ENCODE assay signal across 10 mouse cellular contexts in the genomic region with DNA sequence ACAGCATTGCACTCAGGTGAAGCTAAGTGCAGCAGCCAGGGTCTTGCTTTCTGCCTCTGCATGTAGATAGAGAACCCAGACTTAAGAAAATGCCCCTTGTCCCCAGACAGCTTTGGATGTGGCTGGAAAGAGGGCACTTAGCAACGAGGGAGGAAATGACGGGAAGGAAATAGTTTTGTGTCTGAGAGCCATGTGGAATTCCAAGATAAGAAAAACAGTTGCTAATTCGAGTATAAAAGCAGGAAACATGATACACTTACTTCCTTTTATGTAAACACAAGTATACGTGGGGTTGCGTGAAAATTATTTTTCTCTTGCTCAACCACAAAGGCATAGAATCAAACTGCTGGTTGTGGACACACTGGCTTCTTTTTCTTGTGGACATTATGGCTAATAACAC. TPM values are rescaled to one million over a fixed set of nuclear protein-coding genes. Genes with fewer than 3 reads are reported as not detected.
A peak's percentile ranks its signal among the peaks of the same experiment; 100 is the strongest.
DNase-seq lines count a peak whose midpoint lies in the region; ATAC-seq and TF ChIP-seq lines count a peak whose summit lies in the region.
"Had no signal": no experiment of that assay in that cellular context is flagged by ENCODE, and none has a peak within 500 bp of the region (broad histone marks: within the 10 kb centered on the region; RNA-seq: fewer than 3 reads in every experiment).

A gene (plus strand): TSS at position 312 of the 400 bp plus-strand sequence.

- no peak for TF ChIP-seq CTCF in liver, adult 2 months (IDR thresholded peaks at IDR 0.05; ENCODE audit: low read depth, low read length)

- peak within 1 kb of the TSS; percentile 29 for H3K27ac ChIP-seq in liver, adult 2 months (replicated peaks; ENCODE audit: insufficient read depth, low read depth, low read length)
- H3K27ac ChIP-seq in heart, embryonic 10.5 days, result peak within 1 kb of the TSS; percentile 57; the same call in 1 of the 2 replicates
- no peak within 1 kb of the TSS for H3K27ac ChIP-seq in stomach, embryonic 16.5 days (ENCODE audit: low read length)
- H3K27ac ChIP-seq: limb, embryonic 12.5 days had no signal

- WGBS in liver, adult 2 months, result 40% methylated on average over 5 of the region's 5 CpGs
- 20% methylated on average over 5 of the region's 5 CpGs for WGBS in heart, embryonic 10.5 days
- WGBS in stomach, embryonic 16.5 days, result 10% methylated on average over 5 of the region's 5 CpGs

- no peaks in the 10 kb centered on the region for H3K79me2 ChIP-seq in liver, adult 2 months (ENCODE audit: control insufficient read depth, insufficient read depth, low read length)

- TF ChIP-seq POLR2A in liver, adult 2 months (IDR thresholded peaks at IDR 0.05; ENCODE audit: extremely low read depth, insufficient read depth, low read length), result no peak

- no peak within 1 kb of the TSS for H3K4me2 ChIP-seq in stomach, embryonic 16.5 days (ENCODE audit: low read depth, low read length)
- H3K4me2 ChIP-seq: limb, embryonic 12.5 days had no signal

- H3K9ac ChIP-seq in liver, adult 2 months (ENCODE audit: low read depth, low read length), result no peak within 1 kb of the TSS; the same call in 1 of the 2 replicates
- H3K9ac ChIP-seq in stomach, embryonic 16.5 days (ENCODE audit: low read length), result no peak within 1 kb of the TSS
- H3K9ac ChIP-seq: forebrain, postnatal 0 days; limb, embryonic 12.5 days had no signal

- ATAC-seq in stomach, embryonic 16.5 days (ENCODE audit: insufficient read depth, low FRiP score), result no peak
- ATAC-seq in inflammation-experienced regulatory T-cells, adult 6 months, result no peak
- ATAC-seq: forebrain, postnatal 0 days had no signal

- no peaks in the 10 kb centered on the region for H3K36me3 ChIP-seq in liver, adult 2 months (ENCODE audit: control insufficient read depth, insufficient read depth, low read length)
- no peaks in the 10 kb centered on the region for H3K36me3 ChIP-seq in heart, embryonic 10.5 days
- H3K36me3 ChIP-seq in stomach, embryonic 16.5 days (ENCODE audit: control insufficient read depth, insufficient read depth, low read length), result no peaks in the 10 kb centered on the region
- H3K36me3 ChIP-seq: limb, embryonic 12.5 days had no signal

- H3K9me3 ChIP-seq in heart, embryonic 10.5 days, result no peaks in the 10 kb centered on the region
- H3K9me3 ChIP-seq in stomach, embryonic 16.5 days (replicated peaks; ENCODE audit: control insufficient read depth, low read length), result no peaks in the 10 kb centered on the region
- H3K9me3 ChIP-seq: limb, embryonic 12.5 days had no signal

- no peaks in the 10 kb centered on the region for H3K4me1 ChIP-seq in liver, adult 2 months (ENCODE audit: control insufficient read depth, insufficient read depth, low read length)
- peaks cover 22% of the 10 kb centered on the region for H3K4me1 ChIP-seq in heart, embryonic 10.5 days
- no peaks in the 10 kb centered on the region for H3K4me1 ChIP-seq in stomach, embryonic 16.5 days (ENCODE audit: control insufficient read depth, insufficient read depth, low read length)
- H3K4me1 ChIP-seq: limb, embryonic 12.5 days had no signal

- no peaks in the 10 kb centered on the region for H3K27me3 ChIP-seq in liver, adult 2 months (ENCODE audit: control insufficient read depth, insufficient read depth, low read length)
- no peaks in the 10 kb centered on the region for H3K27me3 ChIP-seq in heart, embryonic 10.5 days (ENCODE audit: insufficient read depth, poor library complexity, severe bottlenecking)
- no peaks in the 10 kb centered on the region for H3K27me3 ChIP-seq in stomach, embryonic 16.5 days (ENCODE audit: control insufficient read depth, insufficient read depth, low read length)
- H3K27me3 ChIP-seq: limb, embryonic 12.5 days had no signal

- peak within 1 kb of the TSS; percentile 40 for H3K4me3 ChIP-seq in liver, adult 2 months (ENCODE audit: insufficient read depth, low read depth, low read length)
- H3K4me3 ChIP-seq in heart, embryonic 10.5 days, result peak within 1 kb of the TSS; percentile 12; the same call in 1 of the 2 replicates
- H3K4me3 ChIP-seq in stomach, embryonic 16.5 days (replicated peaks; ENCODE audit: low read length), result peak within 1 kb of the TSS; percentile 4
- H3K4me3 ChIP-seq: limb, embryonic 12.5 days had no signal

- peak; percentile 8 for DNase-seq in liver, adult 2 months (ENCODE audit: extremely low read depth, low read depth, low spot score)
- no peak for DNase-seq in liver
- no peak for DNase-seq in heart, embryonic 10.5 days (ENCODE audit: low spot score)
- peak; percentile 29 for DNase-seq in kidney, postnatal 14 days
- DNase-seq in right cerebral cortex, adult 18-20 months, result no peak
- DNase-seq: forebrain, postnatal 0 days; thymus, postnatal 25 days had no signal

RNA-seq across cellular contexts. Expression of the gene that starts here (rescaled TPM):
- 2.5 and 2.8 TPM in 2 replicates for total RNA-seq in liver, adult 2 months (2014; rRNA removed)
- 0.51 and 1.1 TPM in 2 replicates for polyA plus RNA-seq in liver, adult 2 months (2012; rRNA removed)
- polyA plus RNA-seq in heart, embryonic 10.5 days (2016; fragmentation: Nextera tagmentation; extraction: Ambion mirVana), result 2.0 and 3.5 TPM in 2 replicates
- 4.8 and 4.9 TPM in 2 replicates for polyA plus RNA-seq in stomach, embryonic 16.5 days (2015; fragmentation: Nextera tagmentation; extraction: Ambion mirVana)
- polyA plus RNA-seq in inflammation-experienced regulatory T-cells, adult 6 months (2017; shearing (Covaris generic)), result not detected

Comparison
In these comparisons a context has a peak if more than half of its experiments do, and no peak if none do; other contexts are left out.
1. DNase-seq: peak in liver, adult 2 months (single experiment) and kidney, postnatal 14 days (single experiment); none in liver (single experiment), heart, embryonic 10.5 days (single experiment) and right cerebral cortex, adult 18-20 months (single experiment).
2. Peak in every context shown above with its lines, with median percentiles within 50 percentile points of each other: H3K4me3 ChIP-seq.